Mouse (Mus musculus): ENCODE data around the gene Spta1. TPM values are rescaled to one million over a fixed set of nuclear protein-coding genes. Genes with fewer than 3 reads are reported as not detected.

Gene Spta1
- 0.05 TPM for polyA plus RNA-seq (2017; shearing (Covaris generic))

DNA sequence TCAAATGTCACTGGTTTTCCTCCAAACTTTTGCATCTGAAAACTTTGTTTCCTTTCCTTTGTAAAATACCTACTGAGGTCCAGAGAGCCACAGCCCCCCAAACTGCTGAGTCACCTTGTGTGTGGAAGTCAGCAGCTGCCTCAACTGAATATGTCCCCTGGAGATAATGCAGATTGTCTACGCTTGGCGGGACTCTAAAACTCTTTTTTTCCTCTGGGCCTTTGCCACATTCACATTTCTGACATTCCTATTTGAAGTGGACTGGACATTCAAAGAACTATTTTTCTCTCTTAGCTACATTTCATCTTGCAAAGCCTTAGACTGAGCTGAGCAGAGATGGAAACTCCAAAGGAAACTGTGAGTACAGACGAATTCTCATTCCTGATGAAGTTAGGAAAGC is at the start of gene Spta1:
Spta1 (plus strand) TSS at position 172 of the 400 bp plus-strand sequence.

DNA sequence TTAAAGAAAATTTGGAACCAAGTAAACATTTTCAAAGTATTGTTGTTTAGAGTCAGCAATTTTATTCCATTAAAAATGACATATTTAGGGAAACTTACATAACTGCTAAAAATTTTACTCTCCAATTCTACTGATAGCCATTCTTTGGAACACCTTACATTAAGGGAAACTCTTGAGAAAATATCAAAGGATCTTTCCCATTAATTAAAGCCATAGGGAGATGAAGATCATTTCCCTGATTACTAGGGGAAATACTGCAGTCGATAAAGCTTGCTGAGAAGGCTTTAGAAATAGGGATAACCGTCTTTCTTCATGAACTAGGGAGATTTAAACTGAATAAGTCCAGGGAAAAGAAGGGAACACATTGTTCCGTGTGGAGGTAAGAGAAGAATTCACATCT is 41.4 kb upstream of the Spta1 start, which contains the start of gene Olfr424:
Olfr424 (plus strand) TSS at position 301 of the 400 bp plus-strand sequence.

DNA sequence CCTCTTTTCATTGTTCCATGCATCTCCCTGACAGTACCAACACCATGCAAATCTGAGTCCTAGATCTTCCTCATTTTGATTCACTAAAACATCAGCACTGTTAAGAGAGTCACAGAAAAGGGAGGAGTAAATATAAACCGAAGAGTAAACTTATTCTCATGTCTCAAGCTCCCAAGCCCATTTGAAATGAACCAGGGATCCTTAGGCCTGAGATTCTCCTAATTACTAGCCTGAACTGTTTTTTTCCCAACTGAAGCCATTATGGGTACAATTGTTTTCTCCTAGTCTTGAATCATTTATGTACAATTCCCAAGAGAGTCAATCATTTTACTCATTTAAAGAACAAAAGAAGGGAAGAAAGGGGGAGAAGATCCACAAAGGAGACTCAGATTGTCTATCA is 17.2 kb upstream of the Spta1 start, which contains the start of gene Olfr420:
Olfr420 (plus strand) TSS at position 301 of the 400 bp plus-strand sequence.

DNA sequence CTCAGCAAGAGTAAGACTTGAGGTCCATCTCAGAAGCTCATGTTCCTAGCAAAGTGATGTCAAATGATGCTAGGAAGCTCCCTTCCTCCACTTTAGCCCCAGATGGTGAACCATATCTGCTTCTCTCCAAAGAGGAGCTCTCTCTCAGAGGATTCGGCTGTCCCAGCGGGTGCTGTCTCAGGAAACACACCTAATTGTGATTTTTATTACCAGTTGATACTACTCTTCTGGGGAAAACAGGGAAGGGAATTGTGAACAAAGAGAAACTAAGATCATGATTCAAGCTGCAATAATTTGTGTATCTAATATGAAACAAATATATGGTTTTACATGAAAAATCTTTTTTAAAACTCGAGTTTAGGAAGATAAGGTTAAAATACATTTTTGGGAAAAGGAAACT is 79.4 kb downstream of the Spta1 start, which contains the start of gene Olfr419:
Olfr419 (minus strand) TSS at position 101 of the 400 bp plus-strand sequence.

Other genes starting within 250 kb of the Spta1 start
- 467 TPM for gene Mndal, start 230.3 kb upstream of the Spta1 start, polyA plus RNA-seq (2017; shearing (Covaris generic))
- gene Ifi203, start 230.1 kb upstream of the Spta1 start, polyA plus RNA-seq (2017; shearing (Covaris generic)) = 263 TPM
- gene Ifi202b, start 190.0 kb upstream of the Spta1 start, polyA plus RNA-seq (2017; shearing (Covaris generic)) = 0.22 TPM
- gene Ifi205, start 141.0 kb upstream of the Spta1 start, polyA plus RNA-seq (2017; shearing (Covaris generic)) = not detected
- gene Olfr433, start 132.1 kb upstream of the Spta1 start, polyA plus RNA-seq (2017; shearing (Covaris generic)) = not detected
- 0.54 TPM for gene Olfr432, start 123.6 kb upstream of the Spta1 start, polyA plus RNA-seq (2017; shearing (Covaris generic))
- gene Olfr430, start 106.2 kb upstream of the Spta1 start, polyA plus RNA-seq (2017; shearing (Covaris generic)) = not detected
- gene Olfr429, start 88.4 kb upstream of the Spta1 start, polyA plus RNA-seq (2017; shearing (Covaris generic)) = not detected
- not detected for gene Olfr427, start 75.9 kb upstream of the Spta1 start, polyA plus RNA-seq (2017; shearing (Covaris generic))
- not detected for gene Olfr231, start 51.6 kb upstream of the Spta1 start, polyA plus RNA-seq (2017; shearing (Covaris generic))
- not detected for gene Olfr424, start 41.3 kb upstream of the Spta1 start, polyA plus RNA-seq (2017; shearing (Covaris generic))
- gene Olfr420, start 17.1 kb upstream of the Spta1 start, polyA plus RNA-seq (2017; shearing (Covaris generic)) = 0.24 TPM
- not detected for gene Olfr419, start 79.3 kb downstream of the Spta1 start, polyA plus RNA-seq (2017; shearing (Covaris generic))
- not detected for gene Mptx1, start 157.7 kb downstream of the Spta1 start, polyA plus RNA-seq (2017; shearing (Covaris generic))
- not detected for gene Olfr417, start 192.3 kb downstream of the Spta1 start, polyA plus RNA-seq (2017; shearing (Covaris generic))
- not detected for gene Olfr248, start 218.3 kb downstream of the Spta1 start, polyA plus RNA-seq (2017; shearing (Covaris generic))